Mouse (Mus musculus) forebrain, postnatal 0 days (tissue): ENCODE measurements around the gene Ap1s3. TPM values are rescaled to one million over a fixed set of nuclear protein-coding genes. Genes with fewer than 3 reads are reported as not detected.
A peak's percentile ranks its signal among the peaks of the same experiment; 100 is the strongest.

Source experiments
- ATAC-seq: fragments of 200-750 bp; cut with Nextera tagmentation; 2 replicates; pipeline ENCODE4 v1.8.0; 2017; ENCODE audit warnings: mild to moderate bottlenecking, moderate library complexity
- DNase-seq: peaks from one replicate; pipeline ENCODE4 v3.0.0-alpha.2; 2015
- H3K27ac ChIP-seq: fragments of 300-500 bp; sonication (generic); 2 replicates; pipeline ENCODE4 v1.5.1; 2014; ENCODE audit warnings: low read depth, mild to moderate bottlenecking, antibody characterized with exemption, low read length, moderate library complexity, mixed read lengths
- H3K27me3 ChIP-seq: fragments of 300-500 bp; sonication (generic); 2 replicates; pipeline ENCODE4 v1.6.1; 2014; ENCODE audit warnings: mild to moderate bottlenecking, low read length, mixed read lengths; ENCODE audit not compliant: insufficient read depth
- H3K36me3 ChIP-seq: fragments of 300-500 bp; sonication (generic); 2 replicates; pipeline ENCODE4 v1.6.1; 2014; ENCODE audit warnings: mild to moderate bottlenecking, moderate library complexity; ENCODE audit not compliant: insufficient read depth
- H3K4me1 ChIP-seq: fragments of 300-500 bp; sonication (generic); 2 replicates; pipeline ENCODE4 v1.6.1; 2014; ENCODE audit warnings: antibody characterized with exemption; ENCODE audit not compliant: insufficient read depth
- H3K4me2 ChIP-seq: fragments of 300-500 bp; sonication (generic); 2 replicates; pipeline ENCODE4 v1.6.1; 2014; ENCODE audit warnings: low read depth, mild to moderate bottlenecking, moderate library complexity
- H3K4me3 ChIP-seq: fragments of 300-500 bp; sonication (generic); 2 replicates; pipeline ENCODE4 v1.5.1; 2014; ENCODE audit warnings: low read depth, low read length, mixed read lengths
- H3K9ac ChIP-seq: fragments of 300-500 bp; sonication (generic); 2 replicates; pipeline ENCODE4 v1.6.1; 2014; ENCODE audit warnings: mild to moderate bottlenecking
- H3K9me3 ChIP-seq: fragments of 300-500 bp; sonication (generic); 2 replicates; pipeline ENCODE4 v1.6.1; 2016; ENCODE audit warnings: low read length
- CTCF ChIP-seq: sonication (generic); IDR thresholded peaks from 2 replicates; pipeline ENCODE4 v1.5.1; 2016; ENCODE audit warnings: antibody characterized with exemption, control low read depth, low read depth
- WGBS: fragments of 180-500 bp; shearing (Covaris S2); extraction: QIAGEN DNeasy Blood & Tissue Kit; methylation state at CpG from one replicate; pipeline ENCODE4 v1.1.7; 2014; 5-methylcytosine and 5-hydroxymethylcytosine counted together
- polyA plus RNA-seq: library from polyadenylated mRNA; unstranded; fragments of >200 nt; fragmentation: Nextera tagmentation; extraction: Ambion mirVana; gene quantifications from 2 replicates; pipeline ENCODE4 v1.2.1, GENCODE M21; 2015
- total RNA-seq: library from RNA; depleted of rRNA; stranded (reverse); fragments of >200 nt; gene quantifications from 2 replicates; pipeline ENCODE4 v1.2.3, GENCODE M21; 2014

Gene Ap1s3
- total and polyA plus RNA-seq, 2 experiments from 2014 or later = 0.13 to 0.43 TPM

- 93% methylated on average over 3 of the region's 3 CpGs for WGBS
- no peak for TF ChIP-seq CTCF
- Histone ChIP-seq H3K4me2 (no peak overlapping the region), H3K36me3 (no peaks in the 10 kb centered on the region), H3K9ac (no peak overlapping the region), H3K27ac (no peak overlapping the region), H3K27me3 (no peaks in the 10 kb centered on the region), H3K4me1 (no peaks in the 10 kb centered on the region), H3K4me3 (no peak overlapping the region), H3K9me3 (no peaks in the 10 kb centered on the region)
- DNase-seq (no peak), ATAC-seq (no peak)
Observed at GRCm38 (mm10) chr1:79642680-79643079, 29.1 kb downstream of the Ap1s3 start.

- Histone ChIP-seq H3K36me3 (no peaks in the 10 kb centered on the region), H3K4me3 (no peak overlapping the region), H3K9me3 (no peaks in the 10 kb centered on the region), H3K4me2 (no peak overlapping the region), H3K4me1 (no peaks in the 10 kb centered on the region), H3K27me3 (no peaks in the 10 kb centered on the region), H3K27ac (no peak overlapping the region), H3K9ac (no peak overlapping the region)
- DNase-seq = no peak
- TF ChIP-seq CTCF = no peak
- 86% methylated on average over 6 of the region's 6 CpGs for WGBS
- ATAC-seq = no peak
Observed at GRCm38 (mm10) chr1:79641355-79641754, 30.4 kb downstream of the Ap1s3 start.

- Histone ChIP-seq H3K9me3 (no peaks in the 10 kb centered on the region), H3K4me3 (no peak overlapping the region), H3K36me3 (no peaks in the 10 kb centered on the region), H3K27ac (no peak overlapping the region), H3K9ac (0 out of 2 replicates have a peak overlapping the region, but pooled peaks have one; percentile 22), H3K4me1 (no peaks in the 10 kb centered on the region), H3K4me2 (no peak overlapping the region), H3K27me3 (no peaks in the 10 kb centered on the region)
- TF ChIP-seq CTCF = peak; percentile 94
- peak; percentile 91 for DNase-seq
- 38% methylated on average over 7 of the region's 7 CpGs for WGBS
- peak; percentile 91 for ATAC-seq
Observed at GRCm38 (mm10) chr1:79640151-79640550, 31.6 kb downstream of the Ap1s3 start.

DNA sequence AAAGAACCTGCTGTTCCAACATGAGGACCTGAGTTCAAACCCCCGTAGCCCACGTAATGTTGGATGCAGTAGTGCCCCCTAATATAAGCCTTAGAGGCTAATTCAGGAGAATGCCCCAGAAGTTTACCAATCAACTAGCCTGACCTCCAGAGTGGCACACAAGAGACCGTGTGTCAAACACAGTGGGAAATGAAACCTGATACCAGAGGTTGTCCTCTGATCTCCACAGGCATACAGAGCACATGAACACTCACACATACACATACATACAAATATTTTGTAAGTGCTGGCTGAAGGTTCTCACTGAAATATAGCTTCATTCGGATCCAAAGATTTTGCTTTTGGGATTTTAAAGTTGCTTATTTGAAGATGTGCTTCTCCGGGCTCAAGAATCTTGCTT is 32.1 kb downstream of the Ap1s3 start:
- 70% methylated on average over 5 of the region's 5 CpGs for WGBS
- no peak overlapping the region for H3K27ac ChIP-seq
- TF ChIP-seq CTCF = no peak
- no peaks in the 10 kb centered on the region for H3K27me3 ChIP-seq
- H3K4me1 ChIP-seq = no peaks in the 10 kb centered on the region
- no peak overlapping the region for H3K4me3 ChIP-seq
- ATAC-seq (peak; percentile 36), DNase-seq (no peak)
- no peak overlapping the region for H3K4me2 ChIP-seq
- no peaks in the 10 kb centered on the region for H3K36me3 ChIP-seq
- H3K9me3 ChIP-seq = no peaks in the 10 kb centered on the region
- 0 out of 2 replicates have a peak overlapping the region, but pooled peaks have one; percentile 22 for H3K9ac ChIP-seq

- H3K4me3 ChIP-seq = no peak overlapping the region
Observed at GRCm38 (mm10) chr1:79639107-79639506, 32.7 kb downstream of the Ap1s3 start.

GRCm38 (mm10) chr1:79637768-79638167 is 34.0 kb downstream of the Ap1s3 start:
- Histone ChIP-seq H3K4me1 (no peaks in the 10 kb centered on the region), H3K27me3 (no peaks in the 10 kb centered on the region), H3K9ac (no peak overlapping the region), H3K36me3 (no peaks in the 10 kb centered on the region), H3K4me2 (no peak overlapping the region), H3K27ac (no peak overlapping the region), H3K9me3 (no peaks in the 10 kb centered on the region), H3K4me3 (no peak overlapping the region)
- 94% methylated on average over 2 of the region's 2 CpGs for WGBS
- ATAC-seq (no peak), DNase-seq (no peak)
- no peak for TF ChIP-seq CTCF

More at GRCm38 (mm10) chr1:79639107-79639506, 32.7 kb downstream of the Ap1s3 start:
- 0 out of 2 replicates have a peak, but pooled peaks have one; percentile 10 for ATAC-seq
- TF ChIP-seq CTCF = no peak
- Histone ChIP-seq H3K9ac (no peak overlapping the region), H3K27ac (no peak overlapping the region), H3K4me1 (no peaks in the 10 kb centered on the region), H3K27me3 (no peaks in the 10 kb centered on the region), H3K36me3 (no peaks in the 10 kb centered on the region), H3K9me3 (no peaks in the 10 kb centered on the region), H3K4me2 (no peak overlapping the region)
- WGBS = 81% methylated on average over 6 of the region's 6 CpGs
- DNase-seq = no peak

DNA sequence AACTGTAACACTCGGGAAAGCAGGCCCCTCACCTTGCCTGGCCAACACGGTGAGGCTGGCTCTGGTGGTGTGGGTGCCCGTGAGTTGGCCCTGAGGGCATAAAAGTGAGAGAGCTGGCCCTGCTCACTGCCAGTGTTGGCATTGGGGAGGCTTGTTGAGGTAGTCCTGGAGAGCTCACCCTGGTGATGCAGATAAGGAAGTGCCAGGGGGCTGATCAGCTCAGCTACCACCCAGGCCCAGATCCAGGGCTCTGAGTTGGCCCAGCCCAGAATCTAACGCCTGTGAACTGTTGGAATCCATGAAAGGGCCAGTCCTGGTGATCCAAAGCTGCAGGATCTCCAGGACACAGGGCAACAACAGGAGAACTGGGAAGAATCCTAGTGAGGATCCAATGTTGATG is 40.3 kb downstream of the Ap1s3 start:
- WGBS = 80% methylated on average over 4 of the region's 4 CpGs
- ATAC-seq = no peak
- no peak for TF ChIP-seq CTCF

DNA sequence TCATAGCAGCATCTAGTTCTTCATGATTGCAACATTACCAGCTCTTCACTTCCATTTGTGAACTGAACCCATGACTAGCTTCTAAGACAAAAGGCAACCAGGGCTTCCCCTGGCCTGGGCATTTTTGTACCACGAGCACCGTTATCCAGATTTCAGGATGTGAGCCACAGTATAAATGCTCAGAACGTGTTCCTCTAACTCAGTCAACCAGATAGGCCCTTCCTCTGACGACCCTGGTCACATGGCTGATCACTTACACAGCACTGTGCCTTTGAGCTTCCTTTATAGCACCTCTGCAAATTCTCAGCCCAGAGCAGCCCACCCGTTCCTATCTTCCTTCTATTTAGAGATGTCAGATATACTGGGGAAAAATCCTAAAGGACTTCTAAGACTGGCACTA is 42.0 kb downstream of the Ap1s3 start:
- H3K9ac ChIP-seq = no peak overlapping the region
- no peaks in the 10 kb centered on the region for H3K36me3 ChIP-seq
- WGBS = 89% methylated on average over 5 of the region's 5 CpGs
- H3K4me3 ChIP-seq = no peak overlapping the region
- H3K4me1 ChIP-seq = no peaks in the 10 kb centered on the region
- H3K9me3 ChIP-seq = no peaks in the 10 kb centered on the region
- H3K27ac ChIP-seq = no peak overlapping the region
- no peaks in the 10 kb centered on the region for H3K27me3 ChIP-seq
- ATAC-seq = no peak
- no peak for TF ChIP-seq CTCF
- DNase-seq = no peak
- no peak overlapping the region for H3K4me2 ChIP-seq

More for the DNA sequence above, 40.3 kb downstream of the Ap1s3 start:
- H3K4me2 ChIP-seq = no peak overlapping the region
- H3K9ac ChIP-seq = no peak overlapping the region
- H3K27me3 ChIP-seq = no peaks in the 10 kb centered on the region
- H3K9me3 ChIP-seq = no peaks in the 10 kb centered on the region
- H3K4me3 ChIP-seq = no peak overlapping the region
- H3K36me3 ChIP-seq = no peaks in the 10 kb centered on the region
- no peak overlapping the region for H3K27ac ChIP-seq
- H3K4me1 ChIP-seq = no peaks in the 10 kb centered on the region
- no peak for DNase-seq
